In the genomic region with DNA sequence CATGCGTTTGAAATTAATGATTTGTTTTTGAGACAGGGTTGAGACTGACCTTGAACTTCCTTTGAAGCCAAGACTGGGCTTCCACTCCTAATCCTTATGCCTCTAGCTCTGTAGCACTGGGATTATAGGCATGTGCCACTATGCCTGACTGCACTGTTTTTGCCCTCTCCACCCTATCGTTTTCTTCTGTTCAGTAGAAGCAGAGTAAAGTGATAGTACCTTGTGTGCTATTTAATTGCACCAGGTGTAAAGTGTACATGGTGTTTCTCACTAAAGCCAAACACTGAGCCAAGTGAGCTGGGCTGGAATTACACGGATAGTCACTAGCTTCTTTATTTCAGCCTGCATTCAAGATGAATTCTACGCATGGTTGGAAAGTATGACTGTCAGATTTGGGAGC, we compare ENCODE assay signal across 13 mouse cellular contexts.
"Had no signal": no experiment of that assay in that cellular context is flagged by ENCODE, and none has a peak within 500 bp of the region (broad histone marks: within the 10 kb centered on the region; RNA-seq: fewer than 3 reads in every experiment).

No protein-coding gene starts in this region.

- H3K4me3 ChIP-seq: limb, embryonic 15.5 days; liver, embryonic 12.5 days; myocyte; neural tube, embryonic 15.5 days had no signal

- H3K4me1 ChIP-seq: limb, embryonic 15.5 days had no signal

- DNase-seq: kidney, postnatal 10 days; layer of hippocampus, adult 9-11 months; layer of hippocampus, postnatal 36 days; lung, postnatal 10 days; lung, postnatal 4 days; thymus, postnatal 4 days had no signal

- H3K9me3 ChIP-seq: limb, embryonic 15.5 days; liver, embryonic 12.5 days; neural tube, embryonic 15.5 days had no signal

- H3K4me2 ChIP-seq: limb, embryonic 15.5 days; liver, embryonic 12.5 days; lung, embryonic 14.5 days; midbrain, embryonic 11.5 days; neural tube, embryonic 15.5 days had no signal

- H3K36me3 ChIP-seq: limb, embryonic 15.5 days; liver, embryonic 12.5 days; neural tube, embryonic 15.5 days had no signal

- ATAC-seq: liver, embryonic 12.5 days had no signal

- H3K27ac ChIP-seq: limb, embryonic 15.5 days; liver, embryonic 12.5 days; neural tube, embryonic 15.5 days; stomach, postnatal 0 days had no signal

- H3K27me3 ChIP-seq: limb, embryonic 15.5 days; liver, embryonic 12.5 days; neural tube, embryonic 15.5 days had no signal

- H3K9ac ChIP-seq: limb, embryonic 15.5 days; liver, embryonic 12.5 days; lung, embryonic 14.5 days; neural tube, embryonic 15.5 days had no signal
